Mouse (Mus musculus) stomach, postnatal 0 days (tissue): ENCODE data around the gene Postn.

ENCODE experiments used
- CTCF ChIP-seq: IDR thresholded peaks from 2 replicates; pipeline ENCODE4 v1.5.1; 2016; ENCODE audit warnings: antibody characterized with exemption, low read depth, mild to moderate bottlenecking, moderate library complexity
- EP300 ChIP-seq: optimal IDR thresholded peaks from 2 replicates; pipeline ENCODE3; 2016; ENCODE audit warnings: antibody characterized with exemption

DNA sequence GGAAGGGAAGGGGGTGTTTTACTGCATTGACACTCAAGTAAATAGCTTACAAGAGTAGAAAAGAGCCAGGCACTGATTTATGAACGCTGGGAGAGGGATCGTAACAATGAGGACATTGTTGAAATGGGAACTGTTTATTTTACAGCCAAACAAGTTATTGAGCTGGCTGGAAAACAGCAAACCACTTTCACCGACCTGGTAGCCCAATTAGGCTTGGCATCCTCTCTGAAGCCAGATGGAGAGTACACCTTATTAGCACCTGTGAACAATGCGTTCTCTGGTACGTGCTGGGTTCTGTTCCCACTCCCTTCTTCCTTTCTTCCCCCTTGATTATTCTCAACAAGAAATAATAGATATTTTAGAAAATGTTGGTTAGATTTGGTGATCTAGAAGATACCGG lies 11.7 kb downstream of the Postn start:
- no peak for TF ChIP-seq EP300
- no peak for TF ChIP-seq CTCF
